Mouse (Mus musculus) neutrophil, adult 5-6 weeks (primary cell): Measurements from ENCODE around the gene Tmcc3. TPM values are rescaled to one million over a fixed set of nuclear protein-coding genes. Genes with fewer than 3 reads are reported as not detected.

Experiments used
- ATAC-seq: fragments of 151-379, 151-347 bp; 2 replicates; pipeline ENCODE4 v1.8.0; 2017; ENCODE audit warnings: mild to moderate bottlenecking, moderate TSS enrichment; ENCODE audit not compliant: insufficient number of reproducible peaks, poor library complexity, low FRiP score, severe bottlenecking; ENCODE audit errors: extremely low read depth
- total RNA-seq: library from RNA; stranded (forward); fragments of 200-1000 nt; gene quantifications from 2 replicates; pipeline ENCODE4 v1.2.3, GENCODE M21; 2017

Tmcc3 gene
- total RNA-seq, 1 experiment from 2014 or later: 15.4 TPM

- no peak for ATAC-seq
Observed at GRCm38 (mm10) chr10:94405456-94405855, 93.7 kb downstream of the Tmcc3 start.

GRCm38 (mm10) chr10:94406821-94407220 is 95.1 kb downstream of the Tmcc3 start:
- no peak for ATAC-seq

GRCm38 (mm10) chr10:94408356-94409146 is 96.8 kb downstream of the Tmcc3 start:
- peak; percentile 91 for ATAC-seq

GRCm38 (mm10) chr10:94409661-94410060 is 97.9 kb downstream of the Tmcc3 start:
- no peak for ATAC-seq

DNA sequence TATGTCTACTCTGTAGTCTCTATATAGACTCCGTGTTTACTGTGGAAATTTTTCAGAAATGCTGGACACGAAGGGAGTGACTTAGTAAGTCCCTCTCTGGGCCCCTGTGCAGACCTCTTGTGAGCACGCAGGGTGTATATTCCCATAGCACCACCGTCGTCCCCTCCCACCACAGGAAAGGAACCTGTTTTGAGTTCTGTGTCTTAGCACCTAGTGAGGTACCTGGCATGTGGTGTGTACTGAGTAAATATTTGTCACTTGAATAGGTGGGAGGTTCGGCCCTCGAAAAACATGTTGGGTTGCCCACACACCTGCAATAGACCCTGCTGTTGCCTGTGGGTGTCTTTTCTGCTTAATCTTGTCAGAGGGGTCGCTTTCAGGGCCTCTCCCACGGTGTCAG is 99.8 kb downstream of the Tmcc3 start:
- no peak for ATAC-seq

DNA sequence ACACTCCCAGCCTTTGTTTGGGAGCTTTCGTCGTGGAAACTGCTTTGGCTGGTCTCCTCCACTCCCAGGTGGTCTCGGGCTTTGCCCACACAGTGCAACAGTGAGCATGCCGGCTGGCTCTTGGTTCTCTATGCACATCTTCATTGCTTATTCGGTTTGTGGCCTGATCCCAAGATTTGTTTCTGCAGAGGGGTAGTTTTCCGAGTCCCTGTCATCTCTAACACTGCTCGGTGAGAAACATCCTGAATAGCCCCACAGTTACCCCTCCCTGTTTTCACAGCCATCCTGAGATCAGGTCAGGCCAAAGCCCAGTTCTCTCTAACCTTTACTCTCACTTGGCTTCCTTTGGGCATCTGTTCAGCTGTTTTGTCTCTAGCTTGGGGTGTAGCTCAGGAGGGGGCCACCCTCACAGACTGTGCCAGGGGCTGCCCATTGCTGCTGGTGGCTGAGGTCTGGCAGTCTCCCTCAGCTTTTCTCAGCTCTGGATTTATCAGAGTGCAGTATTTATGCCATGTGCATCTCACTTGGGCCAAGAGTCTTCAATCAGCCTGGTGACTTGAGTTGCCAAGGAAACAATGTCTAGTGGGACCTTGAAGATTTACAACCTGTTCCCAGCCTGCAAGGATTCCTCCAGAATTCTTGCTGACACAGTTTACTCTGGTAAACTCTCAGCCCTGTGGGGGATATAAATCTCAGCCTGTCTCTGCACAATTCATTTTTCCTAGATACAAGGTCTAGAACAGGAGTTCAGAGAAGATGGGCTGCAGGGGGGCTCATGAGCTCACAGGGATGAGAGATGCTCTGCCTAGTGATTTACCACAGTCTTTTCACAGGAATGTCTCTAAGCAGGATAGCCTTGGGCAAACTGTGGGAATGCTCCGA is 102.3 kb downstream of the Tmcc3 start:
- no peak for ATAC-seq

DNA sequence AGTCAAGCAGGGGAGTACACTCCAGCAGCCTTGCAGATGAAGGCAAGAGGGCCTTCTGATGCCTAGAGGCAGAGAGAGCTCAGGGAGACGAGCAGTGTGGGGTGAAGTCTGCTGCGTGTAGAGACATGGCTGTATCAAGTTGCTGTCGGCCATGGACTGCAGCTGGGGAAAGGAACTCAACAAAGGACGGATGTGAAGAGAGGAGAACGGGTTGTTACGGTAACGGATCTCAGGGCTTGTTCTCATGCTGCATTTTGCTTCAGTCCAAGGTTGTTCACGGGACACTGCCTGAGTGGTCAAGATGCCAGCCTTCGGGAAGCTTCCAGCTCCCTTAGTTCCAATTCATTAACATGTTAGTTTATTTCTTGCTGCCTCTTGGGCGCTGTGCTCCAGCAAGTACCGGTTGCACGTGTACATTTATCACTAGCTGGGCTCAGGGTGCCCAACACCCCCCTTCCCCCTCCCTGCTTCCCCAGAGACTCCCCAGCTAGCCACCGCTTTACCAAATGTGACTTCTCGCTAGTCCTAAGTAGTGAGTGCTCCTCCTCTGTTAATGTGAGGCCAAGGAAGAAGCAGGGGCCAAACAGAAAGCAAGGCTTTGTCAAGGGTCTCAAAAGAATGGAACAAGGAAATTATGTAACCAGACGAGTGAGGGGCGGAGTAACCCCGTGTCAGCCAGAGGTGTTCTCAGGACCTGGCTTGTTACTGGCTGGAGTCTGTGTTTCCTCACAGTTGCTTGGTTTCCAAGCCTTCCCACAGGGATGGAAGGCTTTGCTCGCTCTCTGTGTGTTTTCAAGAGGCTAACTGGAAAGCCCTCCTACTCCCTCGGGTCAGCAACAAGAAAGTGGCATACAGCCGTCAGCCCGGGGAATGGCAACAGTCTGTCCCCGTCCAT is 104.4 kb downstream of the Tmcc3 start:
- peak; percentile 34; the same call in 1 of the 2 replicates for ATAC-seq

DNA sequence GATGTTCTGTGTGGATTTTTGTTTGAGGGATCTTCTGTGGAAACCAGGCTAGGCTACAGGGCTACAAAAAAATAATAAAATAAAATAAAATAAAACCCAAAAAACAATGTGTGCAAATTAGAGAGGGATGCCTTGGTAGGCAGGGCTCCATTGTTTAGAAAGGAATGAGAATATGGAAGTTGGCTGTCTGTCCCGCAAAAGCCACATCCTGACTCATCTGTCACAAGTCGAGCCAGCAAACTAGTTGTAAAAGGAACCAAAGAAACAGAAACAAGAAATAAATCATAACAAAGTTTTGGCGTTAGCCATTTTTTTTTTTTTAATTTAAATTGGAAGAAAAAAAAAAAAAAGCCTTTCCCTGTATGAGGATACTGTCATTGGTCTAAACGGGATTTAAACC is 105.9 kb downstream of the Tmcc3 start:
- no peak for ATAC-seq

DNA sequence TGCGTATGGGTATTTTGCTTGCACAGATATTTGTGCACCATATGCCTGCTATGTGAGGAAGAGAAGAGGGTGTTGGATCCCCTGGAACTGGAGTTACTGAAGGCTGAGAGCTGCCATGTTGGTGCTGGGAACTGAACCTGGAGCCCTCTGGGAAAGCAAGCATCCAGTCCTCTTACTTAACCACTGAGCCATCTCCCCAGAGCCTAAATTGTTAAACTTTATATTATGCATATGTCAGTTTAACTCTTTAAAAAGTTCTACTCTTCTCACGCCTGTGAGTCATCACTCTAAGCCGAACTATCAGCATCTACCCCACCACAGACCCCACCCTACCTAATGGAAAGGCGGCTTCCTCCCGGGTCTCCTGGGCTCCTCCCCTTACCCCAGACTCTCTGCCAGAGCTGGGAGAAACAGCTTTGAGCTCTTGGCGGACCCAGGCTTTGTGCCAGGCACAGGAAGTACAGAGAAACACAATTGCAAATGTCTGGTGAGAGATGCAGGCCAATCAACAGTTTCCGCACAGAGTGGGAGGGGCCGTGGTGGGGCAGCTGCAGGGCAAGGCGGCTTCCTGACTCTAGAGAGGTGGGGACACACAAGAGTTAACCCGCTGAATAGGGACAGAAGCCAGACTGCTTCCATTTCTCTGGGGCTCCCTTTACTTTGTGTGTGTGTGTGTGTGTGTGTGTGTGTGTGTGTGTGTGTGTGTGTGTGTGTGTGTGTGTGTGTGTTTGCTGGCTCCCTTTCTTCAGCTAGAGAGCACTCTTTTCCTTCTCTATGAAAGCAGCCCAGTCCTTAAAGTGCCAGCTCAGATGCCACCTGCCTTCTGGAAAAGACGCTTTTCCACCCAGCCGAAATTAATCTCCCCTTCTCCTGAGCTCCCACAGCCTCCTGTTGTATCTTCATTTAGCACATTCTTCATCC is 114.5 kb downstream of the Tmcc3 start:
- ATAC-seq: peak; percentile 73

GRCm38 (mm10) chr10:94426921-94427270 is 115.1 kb downstream of the Tmcc3 start:
- ATAC-seq: no peak

DNA sequence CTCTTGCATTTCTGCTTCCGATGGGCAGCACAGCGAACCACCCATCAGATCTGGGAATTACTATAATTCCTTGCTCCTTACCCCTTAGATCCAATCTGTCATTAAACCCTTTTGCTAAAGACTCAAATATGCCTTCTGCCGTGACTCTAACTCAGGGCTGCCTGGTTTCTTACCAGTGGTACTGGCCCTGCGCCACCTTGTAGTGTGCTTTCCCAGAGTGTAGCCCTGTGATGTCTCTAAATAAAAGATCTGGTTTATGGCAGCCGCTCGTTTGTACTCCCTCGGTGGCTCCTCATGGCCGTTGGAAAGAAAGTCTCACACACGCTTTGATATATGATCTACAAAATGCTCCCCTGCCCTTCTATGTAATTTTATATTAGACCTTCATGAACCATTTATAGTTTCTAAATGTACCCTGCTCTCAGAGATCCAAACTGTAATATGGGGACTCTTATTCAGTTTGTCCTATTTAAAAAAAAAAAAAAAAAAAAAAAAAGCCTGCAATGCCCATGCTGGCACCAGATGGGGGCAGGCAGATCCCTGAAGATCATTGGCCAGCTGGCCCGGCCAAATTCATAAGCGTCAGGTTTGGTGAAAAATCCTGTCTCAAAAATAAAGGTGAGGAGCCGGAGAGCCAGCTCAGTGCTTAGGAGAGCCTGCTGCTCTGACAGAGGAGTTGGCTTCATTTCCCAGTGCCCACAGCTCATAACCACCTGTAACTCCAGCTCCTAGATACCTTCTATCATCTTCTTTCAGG is 116.6 kb downstream of the Tmcc3 start:
- no peak for ATAC-seq

- no peak for ATAC-seq
Observed at GRCm38 (mm10) chr10:94430566-94430965, 118.8 kb downstream of the Tmcc3 start.

DNA sequence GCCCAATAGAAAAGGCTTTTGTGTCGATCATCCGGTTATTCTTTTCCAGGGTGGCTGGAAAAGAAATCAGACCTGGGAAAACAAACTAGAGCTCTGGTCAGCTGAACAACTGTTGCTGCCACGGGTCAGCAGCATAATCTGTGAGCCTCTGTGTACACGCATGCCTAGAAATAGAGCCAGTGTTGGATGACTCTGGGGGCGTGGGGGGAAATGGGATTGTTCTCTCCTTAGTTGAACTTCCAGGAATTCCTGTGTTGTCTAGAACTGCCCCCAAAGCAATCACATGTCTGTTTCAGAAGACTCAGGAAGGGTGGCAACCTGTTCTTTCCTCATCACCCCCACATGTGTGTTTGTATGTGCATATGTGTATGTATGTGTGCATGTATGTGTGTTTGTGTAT is 121.2 kb downstream of the Tmcc3 start:
- ATAC-seq: no peak

DNA sequence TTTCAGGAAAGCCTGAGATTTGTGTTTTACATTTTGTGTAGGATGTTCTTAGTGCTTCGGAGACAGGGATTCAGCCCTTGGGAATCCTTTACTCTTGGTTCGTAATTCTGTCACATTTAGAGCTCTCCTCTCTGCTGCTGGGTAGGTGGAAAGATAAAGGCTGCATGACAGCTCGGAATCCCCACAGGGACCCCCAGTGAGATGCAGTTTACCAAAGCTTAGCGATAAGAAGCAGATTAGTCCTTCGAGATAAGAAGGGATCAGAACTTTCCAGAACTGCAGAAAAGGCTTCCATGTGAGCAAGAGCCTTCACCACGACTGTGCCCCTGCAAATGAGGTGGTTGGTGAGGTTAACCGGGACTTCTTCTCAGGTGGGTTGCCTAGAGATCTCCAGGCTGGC is 122.2 kb downstream of the Tmcc3 start:
- ATAC-seq: no peak

- no peak for ATAC-seq
Observed at GRCm38 (mm10) chr10:94442725-94443124, 131.0 kb downstream of the Tmcc3 start.

GRCm38 (mm10) chr10:94443453-94443852 is 131.7 kb downstream of the Tmcc3 start:
- ATAC-seq: no peak

GRCm38 (mm10) chr10:94445192-94445591 is 133.4 kb downstream of the Tmcc3 start:
- no peak for ATAC-seq
